Mouse (Mus musculus) hindbrain, embryonic 12.5 days (tissue): ENCODE data around the gene Furin. TPM values are rescaled to one million over a fixed set of nuclear protein-coding genes. Genes with fewer than 3 reads are reported as not detected.

ENCODE experiments used
- ATAC-seq: fragments of 200-750 bp; cut with Nextera tagmentation; 2 replicates; pipeline ENCODE4 v1.8.0; 2017; ENCODE audit warnings: moderate TSS enrichment; ENCODE audit not compliant: low FRiP score
- H3K27ac ChIP-seq: fragments of 300-500 bp; sonication (generic); 2 replicates; pipeline ENCODE4 v1.5.1; 2016; ENCODE audit warnings: mild to moderate bottlenecking
- H3K27me3 ChIP-seq: fragments of 300-500 bp; sonication (generic); 2 replicates; pipeline ENCODE4 v1.6.1; 2016; ENCODE audit warnings: mild to moderate bottlenecking
- H3K36me3 ChIP-seq: fragments of 300-500 bp; sonication (generic); 2 replicates; pipeline ENCODE4 v1.6.1; 2016; ENCODE audit warnings: mild to moderate bottlenecking
- H3K4me1 ChIP-seq: fragments of 300-500 bp; sonication (generic); 2 replicates; pipeline ENCODE4 v1.6.1; 2016
- H3K4me2 ChIP-seq: fragments of 300-500 bp; sonication (generic); replicated peaks from 2 replicates; pipeline ENCODE4 v1.6.1; 2016; ENCODE audit warnings: mild to moderate bottlenecking
- H3K4me3 ChIP-seq: fragments of 300-500 bp; sonication (generic); 2 replicates; pipeline ENCODE4 v1.5.1; 2016; ENCODE audit warnings: mild to moderate bottlenecking
- H3K9ac ChIP-seq: fragments of 300-500 bp; sonication (generic); 2 replicates; pipeline ENCODE4 v1.6.1; 2016; ENCODE audit warnings: mild to moderate bottlenecking, moderate library complexity
- H3K9me3 ChIP-seq: fragments of 300-500 bp; sonication (generic); replicated peaks from 2 replicates; pipeline ENCODE4 v1.6.1; 2016; ENCODE audit warnings: mild to moderate bottlenecking
- WGBS: fragments of 180-500 bp; shearing (Covaris S2); methylation state at CpG from one replicate; pipeline ENCODE4 v1.1.7; 2016; 5-methylcytosine and 5-hydroxymethylcytosine counted together
- polyA plus RNA-seq: library from polyadenylated mRNA; unstranded; fragments of >200 nt; fragmentation: Nextera tagmentation; extraction: Ambion mirVana; gene quantifications from 2 replicates; pipeline ENCODE4 v1.2.1, GENCODE M21; 2016

Furin gene
- polyA plus RNA-seq, 1 experiment from 2014 or later: 6.9 TPM

- H3K4me1 ChIP-seq: no peaks in the 10 kb centered on the region
- no peaks in the 10 kb centered on the region for H3K9me3 ChIP-seq
- H3K27me3 ChIP-seq: no peaks in the 10 kb centered on the region
- H3K36me3 ChIP-seq: no peaks in the 10 kb centered on the region
- H3K4me2 ChIP-seq: no peak overlapping the region
- no peak overlapping the region for H3K9ac ChIP-seq
- 34% methylated on average over 20 of the region's 20 CpGs for WGBS
- H3K4me3 ChIP-seq: no peak overlapping the region
- no peak overlapping the region for H3K27ac ChIP-seq
- ATAC-seq: no peak
Measured at GRCm38 (mm10) chr7:80422759-80423480, 17.7 kb upstream of the Furin start.

- Histone ChIP-seq H3K27ac (no peak overlapping the region), H3K4me3 (no peak overlapping the region), H3K36me3 (no peaks in the 10 kb centered on the region), H3K4me2 (no peak overlapping the region), H3K9me3 (no peaks in the 10 kb centered on the region), H3K4me1 (no peaks in the 10 kb centered on the region), H3K9ac (no peak overlapping the region), H3K27me3 (no peaks in the 10 kb centered on the region)
- ATAC-seq: no peak
- WGBS: 92% methylated on average over 6 of the region's 6 CpGs
Measured at GRCm38 (mm10) chr7:80421576-80421975, 16.3 kb upstream of the Furin start.

- Histone ChIP-seq H3K4me3 (no peak overlapping the region), H3K4me2 (no peak overlapping the region), H3K27me3 (no peaks in the 10 kb centered on the region), H3K9ac (no peak overlapping the region), H3K36me3 (no peaks in the 10 kb centered on the region), H3K4me1 (no peaks in the 10 kb centered on the region), H3K27ac (no peak overlapping the region), H3K9me3 (no peaks in the 10 kb centered on the region)
- whole genome bisulfite sequencing: 85% methylated on average over 4 of the region's 4 CpGs
- ATAC-seq: no peak
Measured at GRCm38 (mm10) chr7:80420586-80420985, 15.3 kb upstream of the Furin start.

- no peaks in the 10 kb centered on the region for H3K36me3 ChIP-seq
- H3K4me3 ChIP-seq: no peak overlapping the region
- no peaks in the 10 kb centered on the region for H3K4me1 ChIP-seq
- no peak overlapping the region for H3K4me2 ChIP-seq
- ATAC-seq: no peak
- H3K9me3 ChIP-seq: no peaks in the 10 kb centered on the region
- no peaks in the 10 kb centered on the region for H3K27me3 ChIP-seq
- 71% methylated on average over 3 of the region's 3 CpGs for WGBS
- H3K27ac ChIP-seq: no peak overlapping the region
- H3K9ac ChIP-seq: no peak overlapping the region
Measured at GRCm38 (mm10) chr7:80419278-80419677, 14.0 kb upstream of the Furin start.

GRCm38 (mm10) chr7:80418036-80418435 is 12.8 kb upstream of the Furin start:
- Histone ChIP-seq H3K4me1 (no peaks in the 10 kb centered on the region), H3K36me3 (no peaks in the 10 kb centered on the region), H3K4me2 (no peak overlapping the region), H3K9ac (no peak overlapping the region), H3K9me3 (no peaks in the 10 kb centered on the region), H3K27me3 (no peaks in the 10 kb centered on the region), H3K27ac (no peak overlapping the region), H3K4me3 (no peak overlapping the region)
- 68% methylated on average over 3 of the region's 3 CpGs for WGBS
- no peak for ATAC-seq

GRCm38 (mm10) chr7:80417601-80418000 is 12.4 kb upstream of the Furin start:
- Histone ChIP-seq H3K9ac (no peak overlapping the region), H3K9me3 (no peaks in the 10 kb centered on the region), H3K4me2 (no peak overlapping the region), H3K27ac (no peak overlapping the region), H3K4me1 (no peaks in the 10 kb centered on the region), H3K36me3 (no peaks in the 10 kb centered on the region), H3K27me3 (no peaks in the 10 kb centered on the region), H3K4me3 (no peak overlapping the region)
- no peak for ATAC-seq

- Histone ChIP-seq H3K9ac (no peak overlapping the region), H3K4me2 (no peak overlapping the region)
- no peak for ATAC-seq
Measured at GRCm38 (mm10) chr7:80416969-80417368, 11.7 kb upstream of the Furin start.

GRCm38 (mm10) chr7:80414303-80414855 is 9.1 kb upstream of the Furin start:
- H3K4me1 ChIP-seq: no peaks in the 10 kb centered on the region
- no peak overlapping the region for H3K4me3 ChIP-seq
- H3K27ac ChIP-seq: no peak overlapping the region
- no peaks in the 10 kb centered on the region for H3K9me3 ChIP-seq
- no peaks in the 10 kb centered on the region for H3K27me3 ChIP-seq
- H3K36me3 ChIP-seq: no peaks in the 10 kb centered on the region
- 86% methylated on average over 7 of the region's 7 CpGs for WGBS
- H3K4me2 ChIP-seq: no peak overlapping the region
- no peak for ATAC-seq
- no peak overlapping the region for H3K9ac ChIP-seq

More at GRCm38 (mm10) chr7:80416969-80417368, 11.7 kb upstream of the Furin start:
- no peaks in the 10 kb centered on the region for H3K36me3 ChIP-seq
- 90% methylated on average over 7 of the region's 7 CpGs for WGBS
- H3K4me3 ChIP-seq: no peak overlapping the region
- no peak overlapping the region for H3K27ac ChIP-seq
- H3K9me3 ChIP-seq: no peaks in the 10 kb centered on the region
- H3K4me1 ChIP-seq: no peaks in the 10 kb centered on the region
- no peaks in the 10 kb centered on the region for H3K27me3 ChIP-seq

- Histone ChIP-seq H3K4me1 (no peaks in the 10 kb centered on the region), H3K27me3 (no peaks in the 10 kb centered on the region), H3K27ac (no peak overlapping the region), H3K4me2 (no peak overlapping the region), H3K9me3 (no peaks in the 10 kb centered on the region), H3K9ac (no peak overlapping the region), H3K4me3 (no peak overlapping the region), H3K36me3 (no peaks in the 10 kb centered on the region)
- WGBS: 86% methylated on average over 9 of the region's 9 CpGs
- ATAC-seq: no peak
Measured at GRCm38 (mm10) chr7:80413512-80414302, 8.5 kb upstream of the Furin start.

- ATAC-seq: no peak
- H3K9me3 ChIP-seq: no peaks in the 10 kb centered on the region
- H3K9ac ChIP-seq: no peak overlapping the region
- H3K4me2 ChIP-seq: no peak overlapping the region
- WGBS: 86% methylated on average over 5 of the region's 5 CpGs
- no peaks in the 10 kb centered on the region for H3K27me3 ChIP-seq
- H3K4me1 ChIP-seq: no peaks in the 10 kb centered on the region
- H3K4me3 ChIP-seq: no peak overlapping the region
- no peaks in the 10 kb centered on the region for H3K36me3 ChIP-seq
- no peak overlapping the region for H3K27ac ChIP-seq
Measured at GRCm38 (mm10) chr7:80412781-80413180, 7.5 kb upstream of the Furin start.

GRCm38 (mm10) chr7:80412279-80412678 is 7.0 kb upstream of the Furin start:
- no peak for ATAC-seq
- no peaks in the 10 kb centered on the region for H3K4me1 ChIP-seq
- WGBS: 74% methylated on average over 10 of the region's 10 CpGs

GRCm38 (mm10) chr7:80410380-80410779 is 5.1 kb upstream of the Furin start:
- no peak for ATAC-seq
- WGBS: 77% methylated on average over 9 of the region's 9 CpGs

More at GRCm38 (mm10) chr7:80412279-80412678, 7.0 kb upstream of the Furin start:
- Histone ChIP-seq H3K4me2 (no peak overlapping the region), H3K27me3 (no peaks in the 10 kb centered on the region), H3K9ac (no peak overlapping the region), H3K36me3 (no peaks in the 10 kb centered on the region), H3K27ac (no peak overlapping the region), H3K4me3 (no peak overlapping the region), H3K9me3 (no peaks in the 10 kb centered on the region)

More at GRCm38 (mm10) chr7:80410380-80410779, 5.1 kb upstream of the Furin start:
- Histone ChIP-seq H3K4me2 (no peak overlapping the region), H3K4me3 (no peak overlapping the region), H3K27ac (no peak overlapping the region), H3K4me1 (no peaks in the 10 kb centered on the region), H3K36me3 (no peaks in the 10 kb centered on the region), H3K27me3 (peaks cover 6% of the 10 kb centered on the region; the same call in 1 of the 2 replicates), H3K9me3 (no peaks in the 10 kb centered on the region), H3K9ac (no peak overlapping the region)
